Mouse (Mus musculus) adrenal gland (tissue): ENCODE results near the gene Lims1.

Source experiments
- intact Hi-C: fragments of 180-260 bp; cut with DNase I; formaldehyde crosslinking; loops from one replicate; pipeline ENCODE4 v1.15.1; 2025

The Lims1 gene

GRCm38 (mm10) chr10:58343552-58343951, 20.3 kb downstream of the Lims1 start:
- intact Hi-C loops: no loop called here

- intact Hi-C loops: no loop called here
Observed at GRCm38 (mm10) chr10:58350600-58350999, 27.3 kb downstream of the Lims1 start.

GRCm38 (mm10) chr10:58351670-58352069, 28.4 kb downstream of the Lims1 start:
- intact Hi-C loops: no loop called here

- intact Hi-C loops: no loop called here
Observed at GRCm38 (mm10) chr10:58352364-58352763, 29.1 kb downstream of the Lims1 start.

- intact Hi-C loops: no loop called here
Observed at GRCm38 (mm10) chr10:58354561-58354960, 31.3 kb downstream of the Lims1 start.

- intact Hi-C loops: no loop called here
Observed at GRCm38 (mm10) chr10:58356460-58356859, 33.2 kb downstream of the Lims1 start.

- intact Hi-C loops: no loop called here
Observed at GRCm38 (mm10) chr10:58359123-58359522, 35.9 kb downstream of the Lims1 start.

- intact Hi-C loops: no loop called here
Observed at GRCm38 (mm10) chr10:58359952-58360351, 36.7 kb downstream of the Lims1 start.

GRCm38 (mm10) chr10:58362745-58363144, 39.5 kb downstream of the Lims1 start:
- intact Hi-C loops: no loop called here

GRCm38 (mm10) chr10:58364770-58365515, 41.7 kb downstream of the Lims1 start:
- intact Hi-C loops: no loop called here

GRCm38 (mm10) chr10:58368791-58369706, 45.8 kb downstream of the Lims1 start:
- intact Hi-C loops: no loop called here

GRCm38 (mm10) chr10:58369707-58370093, 46.4 kb downstream of the Lims1 start:
- intact Hi-C loops: no loop called here

- intact Hi-C loops: no loop called here
Observed at GRCm38 (mm10) chr10:58370143-58370542, 46.9 kb downstream of the Lims1 start.

GRCm38 (mm10) chr10:58370559-58370958, 47.3 kb downstream of the Lims1 start:
- intact Hi-C loops: no loop called here

GRCm38 (mm10) chr10:58371279-58371842, 48.1 kb downstream of the Lims1 start:
- intact Hi-C loops: no loop called here

GRCm38 (mm10) chr10:58372430-58373030, 49.3 kb downstream of the Lims1 start:
- intact Hi-C loops: no loop called here

- intact Hi-C loops: no loop called here
Observed at GRCm38 (mm10) chr10:58373829-58374228, 50.6 kb downstream of the Lims1 start.

- intact Hi-C loops: no loop called here
Observed at GRCm38 (mm10) chr10:58377592-58378197, 54.4 kb downstream of the Lims1 start.

- intact Hi-C loops: no loop called here
Observed at GRCm38 (mm10) chr10:58378380-58378779, 55.1 kb downstream of the Lims1 start.

GRCm38 (mm10) chr10:58379699-58380098, 56.4 kb downstream of the Lims1 start:
- intact Hi-C loops: no loop called here

GRCm38 (mm10) chr10:58381904-58382303, 58.6 kb downstream of the Lims1 start:
- intact Hi-C loops: no loop called here
